Mouse (Mus musculus): ENCODE measurements around the gene Irs1.

The Irs1 gene

GRCm38 (mm10) chr1:82283901-82284301 is 7.3 kb downstream of the Irs1 start:
- no peaks in the 10 kb centered on the region for H3K36me3 ChIP-seq (ENCODE audit: control insufficient read depth, insufficient read depth, low read length, poor library complexity, severe bottlenecking)
- no peaks in the 10 kb centered on the region; the same call in 1 of the 2 replicates for H3K27me3 ChIP-seq (ENCODE audit: control insufficient read depth, insufficient read depth, low read length, poor library complexity, severe bottlenecking)
- DNase-seq (ENCODE audit: low read depth, low spot score), result no peak

GRCm38 (mm10) chr1:82282992-82283611 is 8.1 kb downstream of the Irs1 start:
- DNase-seq (ENCODE audit: low read depth, low spot score), result peak; percentile 85
- Histone ChIP-seq H3K27me3 (ENCODE audit: control insufficient read depth, insufficient read depth, low read length, poor library complexity, severe bottlenecking) (no peaks in the 10 kb centered on the region; the same call in 1 of the 2 replicates), H3K36me3 (ENCODE audit: control insufficient read depth, insufficient read depth, low read length, poor library complexity, severe bottlenecking) (no peaks in the 10 kb centered on the region)

GRCm38 (mm10) chr1:82281823-82282222 is 9.4 kb downstream of the Irs1 start:
- H3K27me3 ChIP-seq (ENCODE audit: control insufficient read depth, insufficient read depth, low read length, poor library complexity, severe bottlenecking), result no peaks in the 10 kb centered on the region
- H3K36me3 ChIP-seq (ENCODE audit: control insufficient read depth, insufficient read depth, low read length, poor library complexity, severe bottlenecking), result no peaks in the 10 kb centered on the region
- no peak for DNase-seq (ENCODE audit: low read depth, low spot score)

GRCm38 (mm10) chr1:82279768-82280167 is 11.4 kb downstream of the Irs1 start:
- Histone ChIP-seq H3K27me3 (ENCODE audit: control insufficient read depth, insufficient read depth, low read length, poor library complexity, severe bottlenecking) (no peaks in the 10 kb centered on the region), H3K36me3 (ENCODE audit: control insufficient read depth, insufficient read depth, low read length, poor library complexity, severe bottlenecking) (no peaks in the 10 kb centered on the region)
- DNase-seq (ENCODE audit: low read depth, low spot score), result no peak

- Histone ChIP-seq H3K36me3 (ENCODE audit: control insufficient read depth, insufficient read depth, low read length, poor library complexity, severe bottlenecking) (no peaks in the 10 kb centered on the region), H3K27me3 (ENCODE audit: control insufficient read depth, insufficient read depth, low read length, poor library complexity, severe bottlenecking) (no peaks in the 10 kb centered on the region)
- no peak for DNase-seq (ENCODE audit: low read depth, low spot score)
Observed at GRCm38 (mm10) chr1:82274361-82274760, 16.9 kb downstream of the Irs1 start.

DNA sequence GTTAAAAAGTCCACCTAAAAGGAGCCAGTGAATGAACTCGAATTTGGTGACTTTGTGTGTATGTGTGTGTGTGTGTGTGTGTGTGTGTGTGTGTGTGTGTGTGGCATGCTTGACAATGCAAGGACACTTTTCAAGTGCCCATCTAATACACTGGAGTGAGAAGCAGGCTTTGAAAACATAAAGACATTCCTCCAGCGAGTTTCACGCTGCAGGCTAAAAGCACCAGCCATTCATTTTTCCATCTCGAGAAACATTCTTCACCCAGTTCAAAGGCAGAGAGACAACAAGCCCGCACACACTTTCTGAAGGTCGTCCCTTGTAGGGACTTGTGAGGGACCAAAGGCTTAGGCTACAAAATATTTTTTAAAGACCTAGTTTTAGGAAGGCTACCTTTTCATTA is 17.7 kb downstream of the Irs1 start:
- no peaks in the 10 kb centered on the region for H3K27me3 ChIP-seq (ENCODE audit: control insufficient read depth, insufficient read depth, low read length, poor library complexity, severe bottlenecking)
- H3K36me3 ChIP-seq (ENCODE audit: control insufficient read depth, insufficient read depth, low read length, poor library complexity, severe bottlenecking), result no peaks in the 10 kb centered on the region
- DNase-seq (ENCODE audit: low read depth, low spot score), result no peak

- DNase-seq (ENCODE audit: low read depth, low spot score), result no peak
- Histone ChIP-seq H3K36me3 (ENCODE audit: control insufficient read depth, insufficient read depth, low read length, poor library complexity, severe bottlenecking) (no peaks in the 10 kb centered on the region), H3K27me3 (ENCODE audit: control insufficient read depth, insufficient read depth, low read length, poor library complexity, severe bottlenecking) (no peaks in the 10 kb centered on the region)
Observed at GRCm38 (mm10) chr1:82272231-82272630, 19.0 kb downstream of the Irs1 start.

GRCm38 (mm10) chr1:82267547-82267946 is 23.7 kb downstream of the Irs1 start:
- Histone ChIP-seq H3K27me3 (ENCODE audit: control insufficient read depth, insufficient read depth, low read length, poor library complexity, severe bottlenecking) (no peaks in the 10 kb centered on the region), H3K36me3 (ENCODE audit: control insufficient read depth, insufficient read depth, low read length, poor library complexity, severe bottlenecking) (no peaks in the 10 kb centered on the region)
- no peak for DNase-seq (ENCODE audit: low read depth, low spot score)

GRCm38 (mm10) chr1:82262331-82262730 is 28.9 kb downstream of the Irs1 start:
- Histone ChIP-seq H3K36me3 (ENCODE audit: control insufficient read depth, insufficient read depth, low read length, poor library complexity, severe bottlenecking) (no peaks in the 10 kb centered on the region), H3K27me3 (ENCODE audit: control insufficient read depth, insufficient read depth, low read length, poor library complexity, severe bottlenecking) (no peaks in the 10 kb centered on the region)
- no peak for DNase-seq (ENCODE audit: low read depth, low spot score)

DNA sequence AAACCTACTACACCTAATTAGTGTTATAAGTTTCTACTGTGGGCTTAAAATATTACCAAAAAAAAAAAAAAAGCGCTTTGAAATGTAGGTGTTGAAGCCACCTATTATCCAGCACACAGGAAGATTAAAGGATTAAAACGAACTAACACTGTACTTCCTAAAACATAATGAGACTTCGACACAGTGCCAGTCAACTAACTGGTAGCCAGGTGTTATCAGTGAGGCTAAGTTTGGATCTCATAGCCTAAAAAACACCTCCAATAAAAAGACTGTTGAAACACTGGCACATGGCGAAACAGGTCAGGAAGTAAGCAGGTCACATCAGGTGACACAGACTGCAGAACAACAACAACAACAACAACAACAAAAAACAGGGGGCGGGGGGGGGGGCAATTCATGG is 29.6 kb downstream of the Irs1 start:
- no peak for DNase-seq (ENCODE audit: low read depth, low spot score)
- Histone ChIP-seq H3K36me3 (ENCODE audit: control insufficient read depth, insufficient read depth, low read length, poor library complexity, severe bottlenecking) (no peaks in the 10 kb centered on the region), H3K27me3 (ENCODE audit: control insufficient read depth, insufficient read depth, low read length, poor library complexity, severe bottlenecking) (no peaks in the 10 kb centered on the region)

GRCm38 (mm10) chr1:82261053-82261618 is 30.1 kb downstream of the Irs1 start:
- no peaks in the 10 kb centered on the region for H3K27me3 ChIP-seq (ENCODE audit: control insufficient read depth, insufficient read depth, low read length, poor library complexity, severe bottlenecking)
- H3K36me3 ChIP-seq (ENCODE audit: control insufficient read depth, insufficient read depth, low read length, poor library complexity, severe bottlenecking), result no peaks in the 10 kb centered on the region
- no peak for DNase-seq (ENCODE audit: low read depth, low spot score)

DNA sequence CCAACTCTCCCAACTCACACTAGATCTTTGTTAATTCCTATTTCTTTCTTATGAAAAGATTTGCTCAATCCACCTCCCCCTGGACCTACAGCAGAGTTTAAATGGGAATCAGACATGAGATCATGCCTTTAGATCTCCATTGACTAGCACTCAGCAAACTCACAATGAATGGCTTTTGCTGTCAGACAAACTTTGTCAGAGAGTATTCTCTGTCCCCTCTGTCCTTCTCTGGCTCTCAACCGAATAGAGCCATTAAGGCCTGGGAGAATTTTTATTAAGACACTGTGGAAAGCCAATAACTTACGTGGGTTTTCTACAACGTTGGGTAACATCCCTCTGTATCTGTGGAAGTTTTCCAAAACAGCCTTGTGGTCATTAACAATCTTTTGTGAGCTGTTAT is 31.2 kb downstream of the Irs1 start:
- Histone ChIP-seq H3K27me3 (ENCODE audit: control insufficient read depth, insufficient read depth, low read length, poor library complexity, severe bottlenecking) (no peaks in the 10 kb centered on the region), H3K36me3 (ENCODE audit: control insufficient read depth, insufficient read depth, low read length, poor library complexity, severe bottlenecking) (no peaks in the 10 kb centered on the region)
- no peak for DNase-seq (ENCODE audit: low read depth, low spot score)

- DNase-seq (ENCODE audit: low read depth, low spot score), result no peak
- Histone ChIP-seq H3K36me3 (ENCODE audit: control insufficient read depth, insufficient read depth, low read length, poor library complexity, severe bottlenecking) (no peaks in the 10 kb centered on the region), H3K27me3 (ENCODE audit: control insufficient read depth, insufficient read depth, low read length, poor library complexity, severe bottlenecking) (no peaks in the 10 kb centered on the region)
Observed at GRCm38 (mm10) chr1:82258331-82258730, 32.9 kb downstream of the Irs1 start.

GRCm38 (mm10) chr1:82257457-82257856 is 33.8 kb downstream of the Irs1 start:
- Histone ChIP-seq H3K27me3 (ENCODE audit: control insufficient read depth, insufficient read depth, low read length, poor library complexity, severe bottlenecking) (no peaks in the 10 kb centered on the region), H3K36me3 (ENCODE audit: control insufficient read depth, insufficient read depth, low read length, poor library complexity, severe bottlenecking) (no peaks in the 10 kb centered on the region)
- DNase-seq (ENCODE audit: low read depth, low spot score), result no peak

DNA sequence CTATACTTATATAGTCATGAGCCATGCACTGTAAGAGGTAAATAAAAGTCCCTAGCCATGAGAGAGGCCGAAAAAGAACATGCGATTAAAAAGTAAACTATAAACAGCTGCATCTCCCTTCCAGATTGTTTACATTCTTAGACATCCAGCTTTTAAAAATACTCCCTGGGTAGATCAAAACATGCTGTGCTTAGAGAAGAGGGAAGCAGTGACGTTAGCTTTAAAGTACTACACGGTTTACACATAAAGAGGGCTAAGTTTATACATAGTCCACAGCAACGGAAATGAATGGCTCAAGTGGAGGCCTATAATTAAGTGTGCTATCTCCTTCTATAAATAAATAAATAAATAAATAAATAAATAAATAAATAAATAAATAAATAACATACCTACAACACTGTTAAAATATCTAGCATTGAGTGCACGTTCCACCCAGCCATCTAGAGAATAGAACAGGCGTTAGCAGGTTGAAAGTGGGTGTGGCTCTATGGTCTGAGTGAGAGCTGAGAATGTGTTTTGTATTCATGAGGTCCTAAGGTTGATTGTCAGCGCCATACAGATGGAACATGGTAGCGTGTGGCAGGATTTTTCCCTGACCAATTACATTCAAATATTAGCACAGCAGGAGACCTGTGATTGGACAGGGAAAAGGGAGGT is 37.3 kb downstream of the Irs1 start:
- Histone ChIP-seq H3K27me3 (ENCODE audit: control insufficient read depth, insufficient read depth, low read length, poor library complexity, severe bottlenecking) (no peaks in the 10 kb centered on the region), H3K36me3 (ENCODE audit: control insufficient read depth, insufficient read depth, low read length, poor library complexity, severe bottlenecking) (no peaks in the 10 kb centered on the region)
- DNase-seq (ENCODE audit: low read depth, low spot score), result no peak

All from splenic B cell, adult 2 months (primary cell).